Mouse (Mus musculus): ENCODE measurements at regions not wholly inside any gene's neighbourhood (a gene's known extent, or its start where the extent isn't known, plus 50 kb on each side); places are given as distances from the start of the nearest gene placed in this dataset.

DNA sequence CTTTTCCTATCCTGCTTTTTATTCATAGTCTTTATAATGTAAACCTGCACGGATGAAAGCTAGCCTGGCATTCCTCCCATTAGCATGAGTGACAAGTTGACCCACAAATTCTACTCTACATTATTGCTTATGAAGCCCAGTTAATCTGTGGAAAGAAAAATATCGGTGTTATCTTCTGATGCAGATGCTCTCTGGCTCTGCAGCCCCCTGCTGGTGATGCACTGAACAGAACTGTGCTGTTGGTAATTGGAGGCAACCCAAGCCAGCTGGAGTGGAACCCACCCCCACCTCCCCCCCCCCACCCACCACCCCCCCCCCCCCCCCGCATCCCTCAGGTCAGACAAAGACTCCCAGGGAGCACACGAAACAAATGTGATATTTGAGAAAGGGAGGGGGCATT lies 143.5 kb downstream of the Ipo8 start:
- TF ChIP-seq CTCF (IDR thresholded peaks at IDR 0.05; ENCODE audit: low read depth, low read length) (peak; percentile 64), POLR2A (IDR thresholded peaks at IDR 0.05; ENCODE audit: extremely low read depth, insufficient read depth, low read length) (no peak)

All from liver, adult 2 months (tissue).